Mouse (Mus musculus) c-Kit-positive CD71-negative TER-119-negative erythroid progenitor cells, embryonic 14.5 days (primary cell): ENCODE data around the gene Limd1.
A peak's percentile ranks its signal among the peaks of the same experiment; 100 is the strongest.

Experiments used
- DNase-seq: peaks from one replicate; pipeline ENCODE4 v3.0.0-alpha.2; 2013; ENCODE audit warnings: low read depth

Gene Limd1

DNA sequence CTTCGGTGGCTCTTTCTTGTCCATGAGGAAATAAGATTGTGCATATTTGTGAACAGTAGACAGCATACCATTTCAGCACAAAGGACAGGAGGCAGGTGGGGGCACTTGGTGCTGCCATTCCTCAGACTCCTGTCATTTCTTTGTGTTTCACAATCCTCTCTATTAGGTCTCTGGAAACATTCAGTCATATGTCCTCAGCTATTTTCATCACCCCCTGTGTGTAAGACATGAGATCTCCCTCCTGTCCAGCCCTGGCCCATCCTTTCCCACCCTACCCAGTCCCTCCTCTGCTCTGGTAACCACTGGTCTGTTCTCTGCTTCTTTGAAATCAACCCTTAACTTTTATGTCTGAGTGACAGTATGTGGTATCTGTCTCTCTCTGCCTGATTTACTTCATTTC is 5.1 kb downstream of the Limd1 start:
- DNase-seq = no peak

DNA sequence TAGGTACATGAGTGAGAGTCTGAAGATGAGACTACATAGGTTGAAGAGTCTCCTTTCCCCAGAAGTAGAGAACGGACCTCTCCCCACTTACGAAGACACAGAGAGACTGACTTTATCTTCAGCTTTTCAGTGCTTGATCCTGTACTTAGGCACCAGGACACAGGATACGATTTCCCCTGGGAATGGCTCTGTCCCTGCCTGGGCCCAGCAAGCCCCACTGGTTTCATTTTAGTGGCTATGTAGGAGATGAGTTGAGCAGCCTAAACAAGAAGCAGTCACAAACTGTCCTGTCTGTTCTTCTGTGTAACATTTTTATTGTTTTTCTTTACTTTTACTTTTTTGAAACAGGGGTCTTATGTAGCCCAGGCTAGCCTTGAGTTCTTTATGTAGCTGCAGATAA is 6.3 kb downstream of the Limd1 start:
- DNase-seq = no peak

DNA sequence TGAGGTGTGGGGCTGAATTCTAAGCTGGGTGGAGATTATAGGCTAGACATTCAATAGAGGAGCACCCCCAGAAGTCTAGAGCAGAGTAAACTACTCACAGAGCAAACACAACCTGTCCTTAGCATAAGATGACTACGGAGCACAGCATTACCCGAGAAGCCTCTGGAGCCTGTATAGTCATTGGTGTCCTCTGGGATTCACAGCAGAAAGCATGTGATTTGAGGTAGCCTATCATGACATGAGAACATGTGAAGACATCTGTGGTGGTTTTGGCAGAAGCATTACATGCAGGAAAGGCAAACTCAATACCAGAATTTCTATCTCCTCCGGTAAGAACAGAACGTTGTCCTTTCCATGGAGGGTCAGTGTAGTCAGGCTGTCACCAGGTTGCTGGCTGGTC is 7.1 kb downstream of the Limd1 start:
- DNase-seq = no peak

DNA sequence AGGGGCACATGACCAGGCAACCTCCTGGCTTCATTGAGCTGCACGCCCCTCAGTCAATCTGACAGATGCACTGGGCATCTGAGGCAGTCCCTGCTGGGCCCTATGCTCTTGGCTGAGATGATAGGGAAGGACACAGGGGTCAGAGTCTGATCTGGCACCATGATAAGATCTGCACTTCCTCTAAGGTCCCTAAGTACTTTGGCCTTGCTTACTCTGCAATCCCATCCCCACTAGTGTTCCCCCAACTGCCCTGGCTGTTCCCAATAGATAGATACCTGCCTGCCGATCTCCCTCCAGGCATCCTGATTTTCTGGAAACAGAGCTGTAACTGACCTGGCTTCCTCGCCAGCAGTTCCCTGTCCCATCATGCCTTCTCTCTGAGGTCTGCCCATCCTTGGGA is 8.1 kb downstream of the Limd1 start:
- DNase-seq = no peak

DNA sequence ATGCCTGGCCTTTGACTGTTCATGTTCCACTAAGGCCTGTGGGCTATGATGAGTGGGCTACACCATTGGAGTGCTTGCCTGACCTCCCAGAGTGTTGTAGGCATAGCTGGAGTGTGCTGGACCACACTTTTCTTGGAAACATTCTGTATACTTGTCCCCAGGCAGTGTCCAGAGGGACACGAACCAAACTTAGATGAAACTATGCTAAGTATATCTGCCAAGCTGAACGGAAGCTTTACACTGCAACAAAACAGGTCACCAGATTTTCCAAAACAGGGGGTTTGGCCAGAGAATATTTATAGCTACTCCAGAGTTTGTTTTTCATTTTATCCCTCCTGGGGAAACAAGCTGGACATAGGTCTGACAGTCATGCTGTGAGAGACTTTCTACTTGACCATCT is 10.6 kb downstream of the Limd1 start:
- DNase-seq = no peak

DNA sequence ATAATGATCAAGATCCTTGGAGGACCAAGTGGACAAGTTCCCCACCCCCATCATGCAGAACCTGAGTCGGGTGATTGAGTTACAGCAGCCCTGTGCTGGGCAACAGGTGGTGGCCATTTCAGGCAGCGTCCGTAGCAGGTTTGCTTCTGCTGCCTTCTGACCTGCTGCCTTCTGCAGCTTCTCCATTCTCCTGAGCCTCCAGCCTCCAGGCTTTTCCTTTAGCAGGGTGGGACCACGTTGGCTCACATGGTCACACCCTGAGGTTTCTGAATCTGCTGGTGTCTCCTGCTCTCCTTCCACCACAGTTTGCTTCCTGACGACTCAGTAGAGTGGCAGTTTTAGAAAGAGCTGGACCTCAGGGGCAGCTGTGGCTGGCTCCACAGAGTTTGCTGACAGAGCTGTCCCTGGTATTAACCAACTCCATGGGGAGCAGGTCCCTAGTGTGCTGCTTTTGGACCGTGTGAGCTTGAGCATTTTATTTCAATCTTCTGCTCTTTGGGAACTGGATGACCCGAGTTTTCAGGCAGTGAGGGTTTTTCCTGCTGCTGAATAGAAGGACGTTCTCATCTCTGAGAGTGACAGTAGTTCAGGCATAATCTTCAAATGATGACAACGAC is 11.3 kb downstream of the Limd1 start:
- DNase-seq = no peak

DNA sequence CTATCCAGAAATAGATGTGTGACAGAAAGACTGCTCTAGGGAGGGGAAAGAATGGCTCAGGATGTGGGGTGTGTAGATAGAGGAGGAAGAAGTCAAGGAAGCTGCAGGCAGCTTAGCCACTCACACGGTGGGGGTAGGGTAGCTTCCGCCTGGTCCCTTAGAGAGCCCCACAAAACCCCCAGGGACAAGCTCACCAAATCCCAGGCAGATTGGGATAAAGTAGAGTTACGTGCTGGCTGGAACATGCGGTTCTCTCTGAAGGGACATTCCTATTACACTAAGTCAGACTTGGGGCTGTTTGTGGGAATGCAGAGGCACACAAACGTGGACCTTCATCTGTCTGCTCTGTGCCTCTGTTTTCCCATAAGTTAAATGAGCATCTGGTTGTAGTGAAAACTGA is 12.4 kb downstream of the Limd1 start:
- no peak for DNase-seq

DNA sequence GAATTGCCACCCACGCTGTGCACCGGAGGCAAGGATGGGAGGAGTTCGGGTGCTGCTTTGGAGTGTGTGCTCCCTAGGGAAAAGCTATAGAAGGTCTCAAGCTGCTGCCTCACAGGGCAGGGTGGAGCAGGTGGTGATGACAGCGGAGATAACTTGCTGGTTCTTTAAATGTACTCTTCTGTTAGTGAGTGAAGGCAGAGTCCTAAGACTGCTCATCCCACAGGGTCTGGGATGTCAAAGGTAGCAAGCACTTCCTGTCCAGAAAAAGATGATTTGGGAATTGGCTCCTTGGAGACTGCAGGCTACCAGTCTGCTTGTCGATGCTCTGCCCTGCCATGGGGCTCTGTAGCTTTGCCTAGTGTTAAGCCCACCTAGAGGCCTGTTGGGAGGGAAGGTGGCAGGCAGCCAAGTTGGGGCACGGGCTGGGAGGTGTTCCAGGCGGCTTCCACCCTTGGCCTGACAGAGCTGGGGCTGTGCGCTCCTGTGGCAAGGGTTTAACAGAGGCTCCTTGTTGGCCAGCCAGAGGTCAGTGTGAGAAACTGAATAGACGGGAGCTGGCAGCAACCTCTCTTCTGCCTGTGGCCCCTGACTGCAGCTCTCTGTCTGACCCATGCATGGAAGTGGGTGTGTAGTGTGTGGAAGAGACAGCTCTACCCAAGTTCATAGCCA is 13.5 kb downstream of the Limd1 start:
- no peak for DNase-seq

DNA sequence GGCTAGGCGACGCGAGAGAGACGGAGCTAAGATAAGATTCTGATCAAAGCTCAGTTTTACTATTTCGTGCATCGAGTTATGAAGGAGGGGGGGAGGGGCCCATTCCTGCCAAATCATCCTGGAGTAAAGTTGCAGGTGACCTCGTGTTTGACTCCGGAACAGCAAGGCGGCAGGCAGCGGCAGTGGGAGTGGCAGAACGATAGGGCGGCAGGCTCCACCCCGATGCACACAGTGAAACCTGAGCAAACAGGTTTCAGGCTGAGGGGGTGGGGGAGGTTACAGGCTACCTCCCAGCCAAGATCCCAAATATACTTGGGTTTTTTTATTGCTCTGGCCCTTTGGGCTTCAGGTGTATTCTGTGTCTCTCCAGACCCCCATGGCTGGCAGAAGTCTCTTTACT is 18.2 kb downstream of the Limd1 start:
- DNase-seq = no peak

DNA sequence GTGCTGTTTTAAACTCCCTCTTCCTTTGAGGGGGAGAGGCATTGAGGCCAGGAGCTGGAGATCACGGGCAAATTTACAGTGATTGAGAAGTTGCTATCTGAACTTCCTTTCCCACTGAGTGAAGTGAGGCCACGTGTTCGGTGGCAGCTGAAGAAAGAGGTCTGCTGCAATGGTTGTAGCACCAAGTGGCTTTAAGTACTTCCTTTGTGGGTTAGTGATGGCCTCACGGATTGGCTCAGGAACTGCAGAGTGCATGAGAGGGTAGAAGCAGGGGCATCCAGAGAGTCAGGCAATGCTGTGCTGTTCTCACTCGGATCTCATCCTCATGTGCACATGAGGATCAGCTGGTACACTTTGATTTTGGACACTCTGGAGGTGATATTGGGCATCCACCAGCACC is 19.4 kb downstream of the Limd1 start:
- DNase-seq = no peak

DNA sequence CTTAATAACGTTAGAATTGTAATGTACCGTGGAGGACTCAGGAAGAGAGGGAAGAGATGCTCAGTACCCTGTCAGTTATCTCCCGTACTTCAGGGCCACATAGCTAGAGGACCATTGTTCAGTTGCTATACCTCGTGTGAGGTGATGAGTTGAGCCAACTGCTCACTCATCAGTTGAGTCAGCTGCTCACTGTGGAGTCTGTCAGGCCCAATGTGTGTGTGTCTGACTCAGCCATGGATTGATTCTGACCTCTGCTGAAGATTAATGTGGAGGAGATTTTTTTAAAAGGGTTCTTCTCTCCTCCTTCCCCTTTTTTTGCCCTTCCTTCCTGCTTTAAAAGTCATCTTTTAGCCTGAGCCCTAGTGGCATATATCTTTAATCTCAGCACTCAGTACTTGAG is 22.0 kb downstream of the Limd1 start:
- no peak for DNase-seq

DNA sequence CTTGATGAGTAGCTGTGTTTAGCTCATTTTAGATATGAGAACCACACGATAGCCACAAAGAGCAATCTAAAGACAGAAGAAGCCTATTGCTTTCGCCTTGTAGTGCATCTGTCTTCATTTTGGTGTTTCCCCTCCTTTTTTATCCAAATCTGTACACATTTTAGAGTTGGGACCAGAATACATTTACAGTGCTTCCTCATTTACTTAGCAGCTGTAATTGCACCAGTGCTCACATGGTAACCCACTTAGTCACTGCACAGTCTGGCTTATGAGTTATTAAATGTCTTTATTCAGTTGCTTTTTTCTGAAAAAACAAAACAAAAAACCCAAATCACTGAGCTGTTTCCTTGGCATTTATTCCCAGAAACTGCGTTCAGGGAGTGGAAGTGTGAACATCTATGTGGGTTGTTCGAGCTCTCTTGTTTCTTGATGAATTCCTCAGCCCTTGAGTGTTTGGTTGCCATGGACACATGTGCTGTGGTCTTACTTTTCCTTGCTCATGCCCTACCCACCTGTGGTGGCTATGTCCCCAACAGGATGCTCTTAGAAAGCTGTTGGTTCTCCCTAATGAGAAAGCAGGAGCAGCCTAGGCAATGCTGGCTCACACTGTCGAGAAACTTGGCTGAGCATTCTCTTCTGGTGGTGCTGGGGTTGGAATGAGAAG is 24.8 kb downstream of the Limd1 start:
- no peak for DNase-seq

DNA sequence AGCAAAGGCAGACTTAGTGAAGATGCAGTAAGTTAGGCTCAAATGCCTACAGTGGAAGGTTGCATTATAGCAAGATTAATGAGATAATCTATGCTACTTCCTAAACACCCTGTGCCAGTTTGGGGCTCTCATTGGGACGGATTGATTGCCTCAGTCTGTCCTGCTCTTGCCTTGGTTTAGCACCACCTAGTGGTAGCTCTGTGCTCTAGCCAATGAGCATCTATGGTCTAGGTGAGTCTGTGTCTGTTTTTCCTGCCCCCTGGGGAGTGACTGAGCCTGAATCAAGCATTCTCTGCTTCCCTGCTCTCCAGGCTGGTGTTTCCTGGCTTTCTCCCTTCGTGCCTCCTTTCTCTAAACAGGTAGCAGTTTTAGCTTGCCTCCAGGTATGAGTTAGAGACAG is 25.8 kb downstream of the Limd1 start:
- no peak for DNase-seq

DNA sequence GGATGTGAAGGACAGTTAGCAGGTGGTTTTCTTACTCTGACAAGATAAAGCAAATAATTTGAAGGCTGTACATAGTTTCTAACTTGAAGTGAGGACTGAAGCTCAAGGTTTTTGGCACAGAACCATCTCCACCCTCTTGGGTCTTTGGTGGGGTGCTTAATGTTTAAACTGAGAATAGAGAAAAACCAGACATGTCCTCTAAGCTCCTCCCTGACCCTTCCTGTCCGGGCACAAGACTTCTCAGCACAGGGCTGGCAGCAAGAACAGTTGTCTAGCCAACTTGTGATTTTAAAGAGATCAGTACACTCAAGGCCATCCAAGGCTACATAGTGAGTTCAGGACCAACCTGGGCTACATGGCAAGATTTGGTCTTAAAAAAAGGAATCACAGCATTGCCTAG is 27.1 kb downstream of the Limd1 start:
- no peak for DNase-seq

DNA sequence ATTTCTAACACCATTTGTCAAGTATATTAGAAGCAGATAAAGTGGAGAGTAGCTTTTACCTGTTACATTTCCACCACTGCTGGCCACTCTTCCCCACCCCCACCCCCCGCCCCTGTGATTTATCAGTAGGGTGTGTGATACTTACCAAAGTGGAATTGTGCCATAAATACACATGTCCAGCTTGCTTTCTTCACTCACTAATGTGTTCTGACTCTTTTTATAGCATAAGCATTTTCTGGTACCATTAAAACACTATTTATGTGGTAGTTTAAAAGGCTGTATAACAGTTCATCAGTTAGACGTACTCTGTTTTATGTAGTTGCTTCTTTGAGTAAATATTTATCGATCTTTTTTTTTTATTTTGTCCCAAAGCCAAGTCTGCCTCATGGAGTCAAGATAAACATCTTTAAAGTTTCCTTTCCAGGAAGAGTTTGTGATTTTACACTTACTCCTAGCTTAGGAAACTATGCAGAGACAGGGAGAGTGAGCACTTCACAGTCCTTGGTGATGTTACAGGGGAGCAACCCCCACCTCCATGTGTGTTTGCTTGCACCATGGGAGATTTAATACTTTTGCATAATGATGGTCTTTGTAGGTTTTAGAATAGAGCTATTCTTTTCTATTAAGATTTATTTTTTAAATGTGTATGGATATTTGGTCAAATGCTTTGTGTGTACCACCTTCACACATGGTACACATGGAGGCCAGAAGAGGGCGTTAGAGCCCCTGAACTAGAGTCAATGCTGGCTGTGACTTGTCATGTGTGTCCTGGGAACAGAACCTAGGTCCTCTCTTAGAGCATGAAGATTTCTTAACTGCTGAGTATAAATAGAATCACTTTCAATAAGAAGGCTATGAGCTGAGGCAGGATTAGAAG is 28.0 kb downstream of the Limd1 start:
- DNase-seq = no peak

DNA sequence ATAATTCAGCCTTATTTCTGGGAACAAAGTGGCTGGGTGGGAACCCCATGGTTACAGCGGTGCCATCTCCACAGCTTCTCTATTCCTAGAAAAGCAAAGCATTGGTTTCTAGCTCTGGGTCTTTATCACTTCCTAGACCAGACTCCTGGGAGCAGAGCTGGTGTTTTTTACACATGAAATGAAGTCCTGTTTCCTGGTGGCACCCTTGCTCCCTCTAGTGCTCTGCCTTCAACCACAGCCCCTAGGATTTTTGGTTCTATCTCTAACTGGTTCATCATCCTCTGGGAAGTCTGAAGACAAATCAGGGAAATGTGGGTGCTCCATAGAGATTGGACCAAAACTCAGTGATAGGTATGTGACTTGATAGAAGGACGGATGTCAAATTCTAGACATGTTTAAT is 28.9 kb downstream of the Limd1 start:
- DNase-seq = no peak

DNA sequence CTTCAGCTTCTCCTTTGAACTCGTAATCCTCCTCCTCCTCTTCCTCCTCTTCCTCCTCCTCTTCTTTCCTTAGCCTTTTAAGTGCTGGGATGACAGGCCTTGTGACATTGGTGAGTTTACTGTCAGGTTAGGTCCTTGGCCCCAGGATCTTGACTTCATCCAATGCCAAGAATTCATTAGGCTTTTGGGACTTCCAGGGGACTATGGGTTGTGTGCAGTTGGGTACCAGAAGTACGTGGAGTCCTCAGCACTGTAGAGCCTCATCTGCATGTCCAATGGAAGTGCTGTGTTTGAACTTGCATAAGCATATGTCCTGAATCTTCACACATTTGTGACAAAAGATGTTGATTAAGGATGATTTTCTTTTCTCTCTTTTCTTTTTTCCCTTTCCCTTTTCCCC is 30.5 kb downstream of the Limd1 start:
- DNase-seq = no peak

DNA sequence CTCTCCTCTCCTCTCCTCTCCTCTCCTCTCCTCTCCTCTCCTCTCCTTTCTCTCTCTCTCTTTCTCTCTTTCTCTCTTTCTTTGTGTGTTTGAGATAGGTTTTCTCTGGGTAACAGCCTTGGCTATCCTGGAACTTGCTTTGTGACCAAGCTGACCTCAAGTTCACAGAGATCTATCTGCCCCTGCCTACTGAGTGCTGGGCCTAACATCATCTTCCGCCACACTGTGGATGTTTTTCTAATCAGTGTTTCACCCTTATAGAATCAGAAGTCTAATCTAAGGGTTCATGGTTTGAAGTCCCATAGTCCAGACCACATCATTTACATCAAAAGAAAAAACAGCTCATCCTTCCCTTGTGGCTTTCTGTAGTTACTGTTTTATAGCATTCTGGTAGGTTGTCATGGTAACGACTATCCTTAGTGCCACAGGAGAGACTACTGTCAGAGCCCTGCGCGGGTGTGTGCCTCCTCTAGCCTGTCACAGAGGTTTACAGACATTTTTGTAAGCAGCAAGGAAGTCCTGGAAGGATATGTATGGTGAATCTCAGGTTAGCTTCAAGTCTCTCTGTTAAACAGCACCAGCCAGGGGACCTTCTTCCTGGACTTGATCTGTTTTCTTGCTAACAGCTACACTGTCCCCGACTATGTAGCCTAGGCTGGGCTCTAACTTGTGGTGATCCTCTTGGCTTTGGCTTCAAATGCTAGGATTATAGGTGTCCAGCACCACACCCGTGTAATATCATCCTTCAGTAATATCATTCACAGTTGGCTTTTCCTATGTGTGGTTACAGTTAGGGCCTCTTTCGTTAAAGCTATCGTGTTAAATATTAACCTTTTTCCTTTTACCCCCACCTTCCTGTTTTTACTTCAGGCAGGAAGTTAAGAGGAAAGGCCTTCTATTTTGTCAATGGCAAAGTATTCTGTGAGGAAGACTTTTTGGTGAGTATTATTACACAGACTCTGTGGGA is 31.4 kb downstream of the Limd1 start:
- DNase-seq = peak; percentile 38

DNA sequence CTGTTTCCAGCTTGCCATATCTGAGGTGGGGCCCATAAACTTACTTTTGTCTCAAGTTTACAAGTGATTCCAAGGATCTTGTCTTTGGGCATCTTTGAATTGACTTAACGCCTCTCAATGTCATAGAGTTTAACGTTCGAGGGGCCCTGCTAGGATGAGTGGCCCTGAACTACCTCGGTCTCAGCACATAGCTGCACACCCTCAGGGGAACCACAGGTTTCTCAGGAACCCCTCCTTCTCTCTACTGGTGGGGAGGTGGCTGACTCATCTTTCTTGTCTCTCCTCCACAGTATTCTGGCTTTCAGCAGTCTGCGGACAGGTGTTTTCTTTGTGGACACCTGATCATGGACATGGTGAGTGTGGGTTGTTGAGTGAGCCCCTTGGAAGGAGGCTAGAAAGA is 32.4 kb downstream of the Limd1 start:
- no peak for DNase-seq

DNA sequence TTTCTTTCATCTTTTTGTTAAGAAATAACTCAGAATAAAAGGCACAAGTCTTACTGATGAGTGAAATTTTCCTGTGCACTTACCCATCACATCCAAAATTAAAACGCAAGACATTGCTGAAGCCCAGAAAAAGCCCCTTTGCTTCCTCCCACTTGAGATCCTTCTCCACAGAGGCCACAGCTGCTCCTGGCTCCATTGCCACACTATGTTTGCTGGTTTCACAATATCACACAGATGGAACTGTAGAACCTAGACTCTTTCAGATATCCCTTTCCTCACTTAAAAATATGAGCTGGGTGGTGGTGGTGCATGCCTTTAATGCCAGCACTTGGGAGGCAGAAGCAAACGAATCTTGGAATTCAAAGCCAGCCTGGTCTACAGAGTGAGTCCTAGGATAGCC is 34.0 kb downstream of the Limd1 start:
- DNase-seq = no peak

DNA sequence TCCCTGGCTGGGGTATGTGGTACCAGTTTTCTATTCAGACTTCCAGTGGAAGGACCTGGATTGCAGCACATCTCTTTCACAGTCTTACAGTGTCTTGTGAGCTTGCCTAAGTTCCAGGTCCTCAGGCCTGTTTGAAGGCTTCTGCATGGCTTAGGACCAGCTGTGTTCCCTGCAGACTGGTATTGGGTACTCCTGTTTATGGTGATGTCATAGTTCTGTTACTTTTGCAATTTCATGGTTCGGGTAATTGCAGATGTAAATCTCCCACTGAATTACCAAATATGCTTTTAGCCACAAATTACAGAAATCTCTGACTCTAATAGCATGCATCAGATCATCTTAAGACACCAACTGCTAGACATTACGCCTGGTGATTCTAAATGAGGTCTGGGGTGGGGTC is 36.6 kb downstream of the Limd1 start:
- DNase-seq = no peak
